8 mouse cellular contexts compared by ENCODE assay signal in genomic region chrX:102070591-102071471, GRCm38 (mm10). TPM values are rescaled to one million over a fixed set of nuclear protein-coding genes. Genes with fewer than 3 reads are reported as not detected.
DNase-seq lines count a peak whose midpoint lies in the region; ATAC-seq and TF ChIP-seq lines count a peak whose summit lies in the region.

Gene Rtl5, minus strand, starts transcription at chrX:102071304.

- intact Hi-C loops in gastrocnemius, adult 2 months (cut with DNase I): no loop called here

- H3K79me2 ChIP-seq in macrophage (ENCODE audit: inconsistent target): no peaks in the 10 kb centered on the region

- H3K27ac ChIP-seq in gastrocnemius, adult 2 months: peak within 1 kb of the TSS; percentile 65
- peak within 1 kb of the TSS; percentile 79 for H3K27ac ChIP-seq in hindbrain, embryonic 16.5 days (ENCODE audit: low read depth, low read length)
- no peak within 1 kb of the TSS for H3K27ac ChIP-seq in macrophage

- peak within 1 kb of the TSS; percentile 74 for H3K4me3 ChIP-seq in gastrocnemius, adult 2 months
- peak within 1 kb of the TSS; percentile 61 for H3K4me3 ChIP-seq in hindbrain, embryonic 16.5 days (ENCODE audit: low read length)
- H3K4me3 ChIP-seq in macrophage (ENCODE audit: inconsistent target): peak within 1 kb of the TSS; percentile 19

- 16% methylated on average over 59 of the region's 61 CpGs for WGBS in hindbrain, embryonic 16.5 days
- WGBS in macrophage (ENCODE audit: missing documents): 19% methylated on average over 42 of the region's 61 CpGs

- ATAC-seq in hindbrain, embryonic 16.5 days: peak; percentile 96

- peak within 1 kb of the TSS; percentile 66 for H3K9ac ChIP-seq in hindbrain, embryonic 16.5 days (ENCODE audit: low read depth, low read length)

- H3K4me1 ChIP-seq in hindbrain, embryonic 16.5 days (ENCODE audit: control insufficient read depth, insufficient read depth, low read depth, low read length): peaks cover 2% of the 10 kb centered on the region; the same call in 1 of the 2 replicates

- DNase-seq in WW6 (ENCODE audit: low read depth, low spot score): peak; percentile 26
- peak; percentile 51 to 63 for DNase-seq in cerebellum, postnatal 25 days
- peak; percentile 78 for DNase-seq in gastrocnemius, adult 2 months
- peak; percentile 59 to 82 for DNase-seq in left cerebral cortex, adult 8-10 months (ENCODE audit: low spot score in 2 of 2)
- peak; percentile 79 to 80 for DNase-seq in right cerebral cortex, adult 2 months (ENCODE audit: low spot score in 2 of 2)
- peak; percentile 25 for DNase-seq in yolk sac, embryonic 10.5 days (ENCODE audit: low spot score)

- H3K36me3 ChIP-seq in hindbrain, embryonic 16.5 days (ENCODE audit: control insufficient read depth, insufficient read depth, low read length): no peaks in the 10 kb centered on the region
- H3K36me3 ChIP-seq in macrophage (ENCODE audit: inconsistent target): no peaks in the 10 kb centered on the region

- H3K27me3 ChIP-seq in hindbrain, embryonic 16.5 days (replicated peaks; ENCODE audit: control insufficient read depth, insufficient read depth, low read length): no peaks in the 10 kb centered on the region; the same call in 1 of the 2 replicates

- TF ChIP-seq CTCF in gastrocnemius, adult 2 months (IDR thresholded peaks at IDR 0.05): no peak

- H3K4me2 ChIP-seq in hindbrain, embryonic 16.5 days (ENCODE audit: low read length): peak within 1 kb of the TSS; percentile 65

- no peaks in the 10 kb centered on the region for H3K9me3 ChIP-seq in hindbrain, embryonic 16.5 days (ENCODE audit: control insufficient read depth, low read length)

RNA-seq across cellular contexts. Expression of gene Rtl5, which starts in this region (rescaled TPM):
- total RNA-seq in gastrocnemius, adult 2 months (2021): under 1 TPM; 0.53 to 0.94 TPM
- 5.6 and 6.2 TPM in 2 replicates for polyA plus RNA-seq in hindbrain, embryonic 16.5 days (2015; fragmentation: Nextera tagmentation; extraction: Ambion mirVana)
- total RNA-seq in left cerebral cortex, adult 8-10 months (2022): 10 to 100 TPM; 19.2 to 26.1 (median 23.6) TPM
- total RNA-seq in macrophage (2018; cell fraction: chromatin; rRNA removed): 10 to 100 TPM in 19 of 26 experiments, 1 to 10 TPM in 7; 5.0 to 83.3 (median 14.5) TPM
- 10 to 100 TPM in 20 of 26 experiments, 1 to 10 TPM in 6; 6.2 to 28.4 (median 14.0) TPM for total RNA-seq in macrophage (2018; cell fraction: cytosol; rRNA removed)
- 10 to 100 TPM in 25 of 26 experiments, 1 to 10 TPM in 1; 8.4 to 57.4 (median 25.4) TPM for total RNA-seq in macrophage (2018; cell fraction: nucleus; rRNA removed)
- polyA plus RNA-seq in macrophage (2018): 7.6 to 21.8 TPM (median 8.2 TPM) in 3 replicates

Comparison
In these comparisons a context has a peak if more than half of its experiments do, and no peak if none do; other contexts are left out.
1. RNA of gene Rtl5 (total RNA-seq): 19.2 to 26.1 TPM in left cerebral cortex, adult 8-10 months; 0.53 to 0.94 TPM in gastrocnemius, adult 2 months; every median in the first group is over 10 times any median in the second.
2. Peak in DNase-seq, H3K4me3 ChIP-seq and H3K27ac ChIP-seq in gastrocnemius, adult 2 months; RNA of the gene not detected or under 1 TPM.
3. DNase-seq: peak in every context shown above with its lines; median percentile 80 in right cerebral cortex, adult 2 months; 78 in gastrocnemius, adult 2 months; 70 in left cerebral cortex, adult 8-10 months; 57 in cerebellum, postnatal 25 days; 26 in WW6; 25 in yolk sac, embryonic 10.5 days.
4. H3K4me3 ChIP-seq: peak in every context shown above with its lines; median percentile 74 in gastrocnemius, adult 2 months; 61 in hindbrain, embryonic 16.5 days; 19 in macrophage.